Mouse (Mus musculus) limb, embryonic 14.5 days (tissue): Measurements from ENCODE around the gene Cytl1. TPM values are rescaled to one million over a fixed set of nuclear protein-coding genes. Genes with fewer than 3 reads are reported as not detected.

ENCODE experiments used
- ATAC-seq: fragments of 200-750 bp; cut with Nextera tagmentation; 2 replicates; pipeline ENCODE4 v1.8.0; 2017; ENCODE audit warnings: low read depth, moderate number of reproducible peaks, moderate TSS enrichment; ENCODE audit not compliant: low FRiP score
- DNase-seq: peaks from one replicate; pipeline ENCODE4 v3.0.0-alpha.2; 2015; ENCODE audit warnings: low spot score
- H3K27ac ChIP-seq: fragments of 300-500 bp; sonication (generic); replicated peaks from 2 replicates; pipeline ENCODE4 v1.5.1; 2014; ENCODE audit warnings: low read depth, mild to moderate bottlenecking, low read length, moderate library complexity, mixed read lengths
- H3K27me3 ChIP-seq: fragments of 300-500 bp; sonication (generic); 2 replicates; pipeline ENCODE4 v1.6.1; 2014; ENCODE audit warnings: low read length, mixed read lengths; ENCODE audit not compliant: control insufficient read depth, insufficient read depth
- H3K36me3 ChIP-seq: fragments of 300-500 bp; sonication (generic); 2 replicates; pipeline ENCODE4 v1.6.1; 2014; ENCODE audit warnings: mild to moderate bottlenecking, low read length, moderate library complexity, mixed read lengths; ENCODE audit not compliant: control insufficient read depth, insufficient read depth
- H3K4me1 ChIP-seq: fragments of 300-500 bp; sonication (generic); 2 replicates; pipeline ENCODE4 v1.6.1; 2014; ENCODE audit warnings: antibody characterized with exemption, low read length, mixed read lengths; ENCODE audit not compliant: control insufficient read depth, insufficient read depth
- H3K4me2 ChIP-seq: fragments of 300-500 bp; sonication (generic); replicated peaks from 2 replicates; pipeline ENCODE4 v1.6.1; 2014; ENCODE audit warnings: low read depth, mild to moderate bottlenecking, low read length, moderate library complexity; ENCODE audit not compliant: severe bottlenecking
- H3K4me3 ChIP-seq: fragments of 300-500 bp; sonication (generic); replicated peaks from 2 replicates; pipeline ENCODE4 v1.5.1; 2014; ENCODE audit warnings: low read length
- H3K9ac ChIP-seq: fragments of 300-500 bp; sonication (generic); 2 replicates; pipeline ENCODE4 v1.6.1; 2014; ENCODE audit warnings: mild to moderate bottlenecking, low read depth, low read length, moderate library complexity; ENCODE audit not compliant: severe bottlenecking
- H3K9me3 ChIP-seq: fragments of 300-500 bp; sonication (generic); 2 replicates; pipeline ENCODE4 v1.6.1; 2016; ENCODE audit warnings: low read length; ENCODE audit not compliant: control insufficient read depth
- POLR2A ChIP-seq: fragments of 200-500 bp; IDR thresholded peaks from 2 replicates; pipeline ENCODE4 v1.8.0; 2012; ENCODE audit warnings: inconsistent platforms, mild to moderate bottlenecking, moderate library complexity, borderline replicate concordance; ENCODE audit not compliant: insufficient read depth, insufficient read length; ENCODE audit errors: extremely low read depth
- WGBS: fragments of 180-500 bp; shearing (Covaris S2); extraction: QIAGEN DNeasy Blood & Tissue Kit; methylation state at CpG from one replicate; pipeline ENCODE4 v1.1.7; 2014; 5-methylcytosine and 5-hydroxymethylcytosine counted together
- polyA plus RNA-seq, 2 experiments: library from polyadenylated mRNA; depleted of rRNA in 1 of 2; stranded (reverse) in 1 of 2; unstranded in 1 of 2; fragments of >200 nt; fragmentation: Nextera tagmentation in 1 of 2; extraction: Ambion mirVana in 1 of 2; gene quantifications; 2 replicates each; pipeline versions ENCODE4 v1.2.1 to v1.2.3; 2012 to 2014

Cytl1 gene
- polyA plus RNA-seq, 2 experiments = 126 to 195 TPM

DNA sequence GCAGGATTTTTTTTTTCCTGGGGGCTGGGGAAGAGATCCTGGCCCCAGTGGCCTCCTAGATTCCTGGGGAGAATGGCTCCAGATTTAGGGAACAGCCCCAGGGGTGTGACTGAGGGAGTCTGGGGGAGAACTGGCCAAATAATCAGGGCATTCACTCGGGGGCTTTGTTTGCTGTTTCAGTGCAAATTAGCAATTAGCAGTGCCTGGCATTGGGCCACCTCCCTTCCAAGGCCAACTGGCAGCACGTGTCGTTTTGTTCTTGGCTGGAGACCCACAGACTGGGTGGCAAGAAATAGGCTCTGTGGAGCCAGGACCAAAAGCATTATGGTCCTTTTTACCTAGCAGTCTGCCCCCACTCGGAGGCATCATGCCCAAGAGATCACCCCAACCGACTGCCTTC, 33.7 kb downstream of the Cytl1 start:
- peaks cover 7% of the 10 kb centered on the region; the same call in 1 of the 2 replicates for H3K4me1 ChIP-seq
- TF ChIP-seq POLR2A = no peak
- H3K27ac ChIP-seq = no peak overlapping the region; the same call in 1 of the 2 replicates
- 0 out of 2 replicates have a peak, but pooled peaks cover 3% of the 10 kb centered on the region for H3K9me3 ChIP-seq
- 0 out of 2 replicates have a peak, but pooled peaks have one; percentile 30 for ATAC-seq
- H3K36me3 ChIP-seq = no peaks in the 10 kb centered on the region
- no peak overlapping the region for H3K4me3 ChIP-seq
- no peak overlapping the region for H3K9ac ChIP-seq
- no peaks in the 10 kb centered on the region for H3K27me3 ChIP-seq
- WGBS = 7% methylated on average over 5 of the region's 5 CpGs
- DNase-seq = peak; percentile 20
- H3K4me2 ChIP-seq = no peak overlapping the region

DNA sequence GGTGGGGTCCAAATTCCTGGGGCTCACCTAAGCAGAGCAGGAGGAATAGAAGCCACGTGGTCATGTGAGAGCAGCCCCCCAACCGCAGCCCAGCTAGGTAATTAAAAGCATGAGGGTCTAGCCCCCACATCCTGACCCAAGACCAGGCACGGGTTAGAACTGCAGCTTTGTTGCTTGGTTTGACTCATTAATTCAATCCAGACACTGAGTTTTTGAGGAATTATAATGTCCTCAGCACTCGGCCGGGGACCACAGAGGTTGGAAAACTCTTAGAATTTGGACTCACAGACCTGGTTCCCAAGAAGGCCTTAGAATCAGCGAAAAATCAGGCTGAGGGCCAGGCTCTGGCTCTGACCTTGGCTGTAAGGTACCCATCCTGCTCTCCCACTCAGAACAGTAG, 35.6 kb downstream of the Cytl1 start:
- no peaks in the 10 kb centered on the region for H3K27me3 ChIP-seq
- H3K9ac ChIP-seq = no peak overlapping the region
- H3K4me2 ChIP-seq = no peak overlapping the region
- no peak for TF ChIP-seq POLR2A
- H3K9me3 ChIP-seq = 0 out of 2 replicates have a peak, but pooled peaks cover 3% of the 10 kb centered on the region
- no peak overlapping the region for H3K27ac ChIP-seq
- peaks cover 7% of the 10 kb centered on the region; the same call in 1 of the 2 replicates for H3K4me1 ChIP-seq
- ATAC-seq = no peak
- no peak overlapping the region for H3K4me3 ChIP-seq
- H3K36me3 ChIP-seq = no peaks in the 10 kb centered on the region
- DNase-seq = no peak
- WGBS = 40% methylated on average over 6 of the region's 6 CpGs

DNA sequence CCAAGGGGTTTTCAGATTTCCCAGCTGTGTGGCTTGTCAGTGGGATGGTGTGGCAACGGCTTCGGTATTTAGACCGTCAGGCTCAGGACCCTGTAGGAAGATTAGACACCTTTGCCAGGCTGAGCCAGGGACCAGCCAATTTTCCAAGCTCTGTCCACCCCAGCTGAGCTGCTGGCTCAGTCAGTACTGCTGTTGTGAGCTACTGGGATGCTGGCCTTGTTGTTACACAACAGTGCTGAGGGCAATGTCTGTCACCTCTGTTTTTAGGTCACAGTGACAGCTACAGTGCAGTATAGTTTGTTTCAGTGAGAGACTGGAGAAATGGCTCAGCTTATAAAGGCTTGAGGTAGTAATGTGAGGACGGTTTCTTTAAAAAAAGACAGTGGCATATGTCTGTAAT, 38.7 kb downstream of the Cytl1 start:
- Histone ChIP-seq H3K27me3 (no peaks in the 10 kb centered on the region), H3K9ac (no peak overlapping the region), H3K4me1 (peaks cover 7% of the 10 kb centered on the region; the same call in 1 of the 2 replicates), H3K4me3 (no peak overlapping the region), H3K27ac (no peak overlapping the region), H3K4me2 (no peak overlapping the region), H3K36me3 (no peaks in the 10 kb centered on the region), H3K9me3 (0 out of 2 replicates have a peak, but pooled peaks cover 3% of the 10 kb centered on the region)
- DNase-seq = no peak
- WGBS = 67% methylated on average over 4 of the region's 4 CpGs
- no peak for ATAC-seq
- no peak for TF ChIP-seq POLR2A

DNA sequence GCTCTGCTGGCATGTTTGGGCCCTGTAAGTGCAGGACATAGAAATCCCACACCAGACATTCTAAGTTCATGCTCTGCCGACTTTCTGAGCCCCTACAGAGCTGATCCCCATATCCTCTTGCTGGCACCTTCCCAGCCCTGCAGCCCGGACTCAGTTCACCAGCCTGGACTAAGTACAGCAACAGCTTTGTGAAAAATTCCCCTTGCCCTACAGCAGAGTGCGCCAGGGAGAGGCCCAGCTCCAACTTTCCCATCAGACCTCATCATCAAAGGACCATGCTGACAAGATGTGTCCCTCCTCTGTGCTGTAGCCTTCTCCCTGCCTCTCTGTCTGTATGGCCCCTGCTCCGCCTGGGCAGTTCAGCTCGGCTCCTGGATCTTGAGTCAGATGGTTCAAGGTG, 40.4 kb downstream of the Cytl1 start:
- no peaks in the 10 kb centered on the region for H3K36me3 ChIP-seq
- H3K4me2 ChIP-seq = no peak overlapping the region
- no peak overlapping the region for H3K4me3 ChIP-seq
- DNase-seq (no peak), ATAC-seq (no peak)
- 0 out of 2 replicates have a peak, but pooled peaks cover 3% of the 10 kb centered on the region for H3K9me3 ChIP-seq
- no peak for TF ChIP-seq POLR2A
- no peaks in the 10 kb centered on the region for H3K27me3 ChIP-seq
- H3K27ac ChIP-seq = no peak overlapping the region
- no peaks in the 10 kb centered on the region for H3K4me1 ChIP-seq
- 40% methylated on average over 5 of the region's 5 CpGs for WGBS
- no peak overlapping the region for H3K9ac ChIP-seq

DNA sequence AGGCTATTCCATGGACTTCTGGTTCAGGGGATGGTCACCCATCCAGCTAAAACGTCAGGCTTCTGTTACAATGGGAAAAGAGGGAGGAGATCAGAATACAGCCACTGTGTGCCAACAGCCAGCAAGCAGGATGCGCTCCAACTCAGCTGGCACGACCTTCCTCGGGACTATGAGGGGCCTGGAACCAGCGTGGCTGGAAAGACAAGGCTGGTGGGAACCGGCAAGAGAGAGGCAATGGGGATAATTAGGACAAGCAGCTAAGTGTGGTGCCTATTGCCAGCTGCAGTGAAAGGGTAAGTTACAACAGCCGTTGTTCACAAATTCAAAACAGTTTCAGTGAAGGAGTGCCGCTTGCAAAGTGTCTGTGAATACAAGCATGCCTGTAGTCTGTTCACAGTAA, 48.0 kb downstream of the Cytl1 start:
- H3K4me1 ChIP-seq = peaks cover 8% of the 10 kb centered on the region
- no peak overlapping the region for H3K27ac ChIP-seq
- H3K27me3 ChIP-seq = no peaks in the 10 kb centered on the region
- TF ChIP-seq POLR2A = no peak
- H3K4me3 ChIP-seq = no peak overlapping the region
- 25% methylated on average over 8 of the region's 8 CpGs for WGBS
- H3K36me3 ChIP-seq = no peaks in the 10 kb centered on the region
- H3K9ac ChIP-seq = no peak overlapping the region
- no peak for ATAC-seq
- H3K4me2 ChIP-seq = no peak overlapping the region
- no peaks in the 10 kb centered on the region for H3K9me3 ChIP-seq
- no peak for DNase-seq
